Mouse (Mus musculus) limb, embryonic 14.5 days (tissue): ENCODE measurements around the gene Dclk3. TPM values are rescaled to one million over a fixed set of nuclear protein-coding genes. Genes with fewer than 3 reads are reported as not detected.

Experiments
- ATAC-seq: fragments of 200-750 bp; cut with Nextera tagmentation; 2 replicates; pipeline ENCODE4 v1.8.0; 2017; ENCODE audit warnings: low read depth, moderate number of reproducible peaks, moderate TSS enrichment; ENCODE audit not compliant: low FRiP score
- DNase-seq: peaks from one replicate; pipeline ENCODE4 v3.0.0-alpha.2; 2015; ENCODE audit warnings: low spot score
- H3K27ac ChIP-seq: fragments of 300-500 bp; sonication (generic); replicated peaks from 2 replicates; pipeline ENCODE4 v1.5.1; 2014; ENCODE audit warnings: low read depth, mild to moderate bottlenecking, low read length, moderate library complexity, mixed read lengths
- H3K27me3 ChIP-seq: fragments of 300-500 bp; sonication (generic); 2 replicates; pipeline ENCODE4 v1.6.1; 2014; ENCODE audit warnings: low read length, mixed read lengths; ENCODE audit not compliant: control insufficient read depth, insufficient read depth
- H3K36me3 ChIP-seq: fragments of 300-500 bp; sonication (generic); 2 replicates; pipeline ENCODE4 v1.6.1; 2014; ENCODE audit warnings: mild to moderate bottlenecking, low read length, moderate library complexity, mixed read lengths; ENCODE audit not compliant: control insufficient read depth, insufficient read depth
- H3K4me1 ChIP-seq: fragments of 300-500 bp; sonication (generic); 2 replicates; pipeline ENCODE4 v1.6.1; 2014; ENCODE audit warnings: antibody characterized with exemption, low read length, mixed read lengths; ENCODE audit not compliant: control insufficient read depth, insufficient read depth
- H3K4me2 ChIP-seq: fragments of 300-500 bp; sonication (generic); replicated peaks from 2 replicates; pipeline ENCODE4 v1.6.1; 2014; ENCODE audit warnings: low read depth, mild to moderate bottlenecking, low read length, moderate library complexity; ENCODE audit not compliant: severe bottlenecking
- H3K4me3 ChIP-seq: fragments of 300-500 bp; sonication (generic); replicated peaks from 2 replicates; pipeline ENCODE4 v1.5.1; 2014; ENCODE audit warnings: low read length
- H3K9ac ChIP-seq: fragments of 300-500 bp; sonication (generic); 2 replicates; pipeline ENCODE4 v1.6.1; 2014; ENCODE audit warnings: mild to moderate bottlenecking, low read depth, low read length, moderate library complexity; ENCODE audit not compliant: severe bottlenecking
- H3K9me3 ChIP-seq: fragments of 300-500 bp; sonication (generic); 2 replicates; pipeline ENCODE4 v1.6.1; 2016; ENCODE audit warnings: low read length; ENCODE audit not compliant: control insufficient read depth
- POLR2A ChIP-seq: fragments of 200-500 bp; IDR thresholded peaks from 2 replicates; pipeline ENCODE4 v1.8.0; 2012; ENCODE audit warnings: inconsistent platforms, mild to moderate bottlenecking, moderate library complexity, borderline replicate concordance; ENCODE audit not compliant: insufficient read depth, insufficient read length; ENCODE audit errors: extremely low read depth
- WGBS: fragments of 180-500 bp; shearing (Covaris S2); extraction: QIAGEN DNeasy Blood & Tissue Kit; methylation state at CpG from one replicate; pipeline ENCODE4 v1.1.7; 2014; 5-methylcytosine and 5-hydroxymethylcytosine counted together
- polyA plus RNA-seq, 2 experiments: library from polyadenylated mRNA; depleted of rRNA in 1 of 2; stranded (reverse) in 1 of 2; unstranded in 1 of 2; fragments of >200 nt; fragmentation: Nextera tagmentation in 1 of 2; extraction: Ambion mirVana in 1 of 2; gene quantifications; 2 replicates each; pipeline versions ENCODE4 v1.2.1 to v1.2.3; 2012 to 2014

The Dclk3 gene
- polyA plus RNA-seq, 2 experiments = 0.41 to 0.74 TPM

DNA sequence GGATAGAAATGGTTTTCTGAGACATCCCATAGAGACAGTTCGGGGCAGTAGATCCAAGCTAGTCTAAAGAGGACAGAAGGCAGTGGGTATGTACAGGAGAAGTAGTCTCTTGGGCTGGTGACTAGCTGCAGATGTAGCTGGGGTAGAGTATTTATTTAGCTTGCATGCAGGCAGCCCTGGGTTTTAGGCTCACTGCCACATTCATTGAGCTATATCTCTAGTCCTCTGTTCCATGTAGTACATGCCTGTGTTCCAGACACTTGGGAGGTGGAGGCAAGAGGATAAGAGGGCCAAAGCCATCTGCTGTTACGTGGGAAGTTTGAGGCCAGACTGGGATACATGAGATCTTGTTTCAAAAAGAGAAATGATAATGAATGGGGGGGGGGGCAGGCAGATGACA, 3.5 kb upstream of the Dclk3 start:
- Histone ChIP-seq H3K9ac (no peak overlapping the region), H3K9me3 (no peaks in the 10 kb centered on the region), H3K36me3 (no peaks in the 10 kb centered on the region), H3K4me3 (no peak overlapping the region), H3K27me3 (peaks cover 17% of the 10 kb centered on the region), H3K4me1 (0 out of 2 replicates have a peak, but pooled peaks cover 4% of the 10 kb centered on the region), H3K4me2 (no peak overlapping the region), H3K27ac (no peak overlapping the region)
- no peak for ATAC-seq
- WGBS = 79% methylated on average over 2 of the region's 2 CpGs
- DNase-seq = no peak
- no peak for TF ChIP-seq POLR2A

DNA sequence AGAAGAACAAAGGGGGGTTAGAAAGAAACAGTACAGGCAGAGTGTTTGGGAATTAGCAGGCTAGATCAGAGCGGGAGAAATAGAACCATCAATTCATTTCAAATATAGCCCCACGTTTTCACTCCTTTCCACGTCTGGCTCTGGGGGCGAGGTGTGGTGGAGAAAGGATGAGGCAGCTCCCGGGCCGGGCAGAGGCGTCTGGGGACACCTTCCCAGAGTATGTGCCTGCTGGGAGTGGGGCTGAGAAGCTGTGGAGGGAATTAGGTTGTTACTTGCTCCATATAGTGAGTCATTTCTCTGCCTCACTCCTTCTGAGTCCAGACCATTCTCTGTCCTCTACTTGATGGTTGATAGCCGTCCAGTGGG, 938 bp downstream of the Dclk3 start:
- WGBS = 41% methylated on average over 8 of the region's 8 CpGs
- H3K4me3 ChIP-seq = no peak overlapping the region
- TF ChIP-seq POLR2A = no peak
- no peaks in the 10 kb centered on the region for H3K9me3 ChIP-seq
- H3K9ac ChIP-seq = no peak overlapping the region
- H3K36me3 ChIP-seq = no peaks in the 10 kb centered on the region
- DNase-seq = no peak
- H3K27ac ChIP-seq = no peak overlapping the region
- H3K4me1 ChIP-seq = 0 out of 2 replicates have a peak, but pooled peaks cover 4% of the 10 kb centered on the region
- H3K4me2 ChIP-seq = no peak overlapping the region
- peaks cover 17% of the 10 kb centered on the region for H3K27me3 ChIP-seq
- ATAC-seq = no peak

DNA sequence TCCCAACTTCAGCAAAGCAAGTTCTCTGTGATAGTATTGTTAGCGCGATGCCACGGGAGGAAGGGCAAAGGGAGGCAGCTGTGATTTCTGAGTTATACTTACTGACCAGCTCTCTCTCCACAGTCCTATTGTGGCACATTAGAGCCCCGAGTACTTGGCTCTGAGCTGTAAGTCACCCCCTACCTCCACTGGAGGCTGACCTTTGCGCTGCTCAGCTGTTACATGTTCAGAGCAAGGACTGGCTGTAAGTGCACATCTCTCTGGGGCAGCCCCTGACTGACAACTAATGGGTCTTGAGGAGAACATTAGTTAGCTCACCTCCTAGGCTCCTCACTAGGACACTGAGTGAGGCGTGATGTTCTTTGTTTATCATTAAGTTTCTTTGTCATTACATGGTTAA, 1.6 kb downstream of the Dclk3 start:
- H3K4me3 ChIP-seq = no peak overlapping the region
- no peak overlapping the region for H3K4me2 ChIP-seq
- H3K9ac ChIP-seq = no peak overlapping the region
- H3K36me3 ChIP-seq = no peaks in the 10 kb centered on the region
- DNase-seq (no peak), ATAC-seq (no peak)
- H3K9me3 ChIP-seq = no peaks in the 10 kb centered on the region
- WGBS = 70% methylated on average over 6 of the region's 6 CpGs
- no peak for TF ChIP-seq POLR2A
- H3K27ac ChIP-seq = no peak overlapping the region
- 0 out of 2 replicates have a peak, but pooled peaks cover 4% of the 10 kb centered on the region for H3K4me1 ChIP-seq
- peaks cover 17% of the 10 kb centered on the region for H3K27me3 ChIP-seq

DNA sequence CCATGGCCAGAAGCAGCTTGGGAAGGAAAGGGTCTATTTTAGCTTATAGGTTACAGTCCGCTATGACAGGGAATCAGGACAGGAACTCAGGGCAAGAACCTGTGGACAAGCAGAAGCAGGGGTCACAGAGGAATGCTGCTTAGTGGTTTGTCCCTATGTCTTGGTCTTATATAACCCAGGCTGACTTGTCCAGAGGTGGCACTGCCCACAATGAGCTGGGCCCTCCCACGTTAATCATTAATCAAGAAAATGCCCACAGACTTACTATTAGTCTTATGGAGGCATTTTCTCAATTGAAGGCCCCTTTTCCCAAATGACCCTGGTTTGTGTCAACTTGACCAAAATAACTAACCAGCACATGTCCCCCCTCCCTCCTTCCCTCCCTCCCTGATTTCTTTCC, 2.3 kb downstream of the Dclk3 start:
- Histone ChIP-seq H3K4me2 (no peak overlapping the region), H3K36me3 (no peaks in the 10 kb centered on the region), H3K4me1 (0 out of 2 replicates have a peak, but pooled peaks cover 4% of the 10 kb centered on the region), H3K27me3 (peaks cover 17% of the 10 kb centered on the region), H3K27ac (no peak overlapping the region), H3K9me3 (no peaks in the 10 kb centered on the region), H3K4me3 (no peak overlapping the region), H3K9ac (no peak overlapping the region)
- DNase-seq (no peak), ATAC-seq (no peak)
- no peak for TF ChIP-seq POLR2A
- 91% methylated on average over 2 of the region's 2 CpGs for WGBS

DNA sequence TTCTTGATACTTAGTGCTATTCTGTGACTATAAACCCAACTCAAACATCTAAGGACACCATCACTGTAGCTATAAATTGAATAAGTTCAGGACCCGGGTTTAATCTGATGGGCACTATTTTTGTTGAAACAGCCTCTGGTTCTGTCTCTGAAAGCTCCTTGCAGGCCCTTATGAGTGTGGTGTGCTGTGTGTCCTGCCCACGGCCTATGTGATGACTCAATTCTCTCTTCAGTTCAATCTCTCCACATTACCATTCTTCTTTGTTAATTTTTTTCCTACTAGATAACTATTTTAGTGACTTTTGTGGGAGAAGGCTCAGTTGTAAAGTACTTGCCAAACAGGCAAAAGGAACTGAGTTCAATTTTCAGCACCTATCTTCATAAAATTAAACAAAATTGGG, 7.3 kb downstream of the Dclk3 start:
- Histone ChIP-seq H3K36me3 (no peaks in the 10 kb centered on the region), H3K4me2 (no peak overlapping the region), H3K4me3 (no peak overlapping the region), H3K27me3 (no peaks in the 10 kb centered on the region), H3K27ac (no peak overlapping the region), H3K4me1 (no peaks in the 10 kb centered on the region), H3K9ac (no peak overlapping the region), H3K9me3 (no peaks in the 10 kb centered on the region)
- no peak for DNase-seq
- 90% methylated on average over 2 of the region's 2 CpGs for WGBS
- no peak for ATAC-seq
- no peak for TF ChIP-seq POLR2A

DNA sequence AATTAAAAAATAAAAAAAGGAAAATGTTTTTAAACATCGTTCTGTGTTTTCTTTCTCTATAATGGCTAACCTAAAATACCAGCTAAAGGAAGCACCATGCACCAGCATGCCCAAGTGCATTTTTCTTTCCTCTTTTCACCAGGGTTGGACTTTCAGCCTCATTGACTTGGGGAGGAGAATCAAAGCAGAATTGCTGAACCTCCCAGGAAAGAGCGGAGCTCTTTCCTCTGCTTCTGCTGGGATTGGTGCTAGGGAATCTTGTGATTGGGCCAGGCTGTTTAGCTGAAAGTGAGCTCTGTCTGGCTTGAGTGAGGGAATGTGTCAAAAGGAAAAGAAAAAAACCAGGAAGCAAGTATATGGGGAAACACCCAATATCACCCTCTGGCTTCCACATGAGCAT, 10.1 kb downstream of the Dclk3 start:
- DNase-seq = no peak
- H3K36me3 ChIP-seq = no peaks in the 10 kb centered on the region
- no peak overlapping the region for H3K9ac ChIP-seq
- no peaks in the 10 kb centered on the region for H3K27me3 ChIP-seq
- H3K4me3 ChIP-seq = no peak overlapping the region
- no peak for ATAC-seq
- TF ChIP-seq POLR2A = no peak
- no peak overlapping the region for H3K4me2 ChIP-seq
- H3K4me1 ChIP-seq = no peaks in the 10 kb centered on the region
- H3K9me3 ChIP-seq = no peaks in the 10 kb centered on the region
- 80% methylated on average over 2 of the region's 2 CpGs for WGBS
- H3K27ac ChIP-seq = no peak overlapping the region
